Mouse (Mus musculus): ENCODE data around the gene Tmem60.
A peak's percentile ranks its signal among the peaks of the same experiment; 100 is the strongest.

The Tmem60 gene

GRCm38 (mm10) chr5:20881915-20882800 is at the start of gene Tmem60, which contains the start of gene Phtf2:
Gene Tmem60, plus strand, starts transcription at chr5:20882191.
Gene Phtf2, minus strand, starts transcription at chr5:20882124.
- peak; percentile 98 for DNase-seq (ENCODE audit: low spot score)

GRCm38 (mm10) chr5:20834399-20834798 is 47.6 kb upstream of the Tmem60 start:
- DNase-seq (ENCODE audit: low spot score), result no peak

GRCm38 (mm10) chr5:20837082-20837481 is 44.9 kb upstream of the Tmem60 start:
- no peak for DNase-seq (ENCODE audit: low spot score)

GRCm38 (mm10) chr5:20843405-20843804 is 38.6 kb upstream of the Tmem60 start:
- DNase-seq (ENCODE audit: low spot score), result no peak

- DNase-seq (ENCODE audit: low spot score), result no peak
These were observed 38.2 kb upstream of the Tmem60 start for GRCm38 (mm10) chr5:20843816-20844215.

- DNase-seq (ENCODE audit: low spot score), result no peak
These were observed 35.0 kb upstream of the Tmem60 start for GRCm38 (mm10) chr5:20847010-20847409.

- no peak for DNase-seq (ENCODE audit: low spot score)
These were observed 26.9 kb upstream of the Tmem60 start for GRCm38 (mm10) chr5:20855066-20855465.

GRCm38 (mm10) chr5:20858404-20858803 is 23.6 kb upstream of the Tmem60 start:
- DNase-seq (ENCODE audit: low spot score), result no peak

- no peak for DNase-seq (ENCODE audit: low spot score)
These were observed 21.4 kb upstream of the Tmem60 start for GRCm38 (mm10) chr5:20860565-20860964.

GRCm38 (mm10) chr5:20861901-20862300 is 20.1 kb upstream of the Tmem60 start:
- no peak for DNase-seq (ENCODE audit: low spot score)

GRCm38 (mm10) chr5:20864216-20864969 is 17.6 kb upstream of the Tmem60 start:
- no peak for DNase-seq (ENCODE audit: low spot score)

- no peak for DNase-seq (ENCODE audit: low spot score)
These were observed 16.7 kb upstream of the Tmem60 start for GRCm38 (mm10) chr5:20865193-20865755.

GRCm38 (mm10) chr5:20873146-20873545 is 8.8 kb upstream of the Tmem60 start:
- DNase-seq (ENCODE audit: low spot score), result no peak

- no peak for DNase-seq (ENCODE audit: low spot score)
These were observed 5.0 kb upstream of the Tmem60 start for GRCm38 (mm10) chr5:20876934-20877426.

GRCm38 (mm10) chr5:20880386-20880785 is 1.6 kb upstream of the Tmem60 start:
- DNase-seq (ENCODE audit: low spot score), result no peak

GRCm38 (mm10) chr5:20880797-20881775 is 905 bp upstream of the Tmem60 start:
- peak; percentile 59 for DNase-seq (ENCODE audit: low spot score)

GRCm38 (mm10) chr5:20884036-20884620 is 2.1 kb downstream of the Tmem60 start:
- no peak for DNase-seq (ENCODE audit: low spot score)

GRCm38 (mm10) chr5:20897446-20898167 is 15.6 kb downstream of the Tmem60 start:
- no peak for DNase-seq (ENCODE audit: low spot score)

GRCm38 (mm10) chr5:20904647-20905046 is 22.7 kb downstream of the Tmem60 start:
- DNase-seq (ENCODE audit: low spot score), result no peak

GRCm38 (mm10) chr5:20905437-20905836 is 23.4 kb downstream of the Tmem60 start:
- no peak for DNase-seq (ENCODE audit: low spot score)
